Mouse (Mus musculus) testis, adult 2 months (tissue): ENCODE measurements around the gene Iqcn.

Experiments used
- CTCF ChIP-seq: fragments of 200-500 bp; IDR thresholded peaks from 2 replicates; pipeline ENCODE4 v1.5.1; 2012; ENCODE audit warnings: low read depth, mild to moderate bottlenecking, inconsistent platforms, low read length, moderate library complexity; ENCODE audit not compliant: control insufficient read depth, insufficient read depth, insufficient replicate concordance
- POLR2A ChIP-seq: fragments of 200-500 bp; IDR thresholded peaks from 2 replicates; pipeline ENCODE4 v1.6.1; 2012; ENCODE audit warnings: low read depth, mild to moderate bottlenecking, inconsistent platforms, low read length, moderate library complexity; ENCODE audit not compliant: control insufficient read depth

- 0 out of 2 replicates have a peak, but pooled peaks have one; percentile 36 for TF ChIP-seq POLR2A
- no peak for TF ChIP-seq CTCF
Measured at GRCm38 (mm10) chr8:70687576-70687975, 15.7 kb upstream of the Iqcn start.
